Mouse (Mus musculus) kidney, embryonic 16.5 days (tissue): Measurements from ENCODE around the gene Kirrel2. TPM values are rescaled to one million over a fixed set of nuclear protein-coding genes. Genes with fewer than 3 reads are reported as not detected.
"Not testable (repeated sequence)": the region's sequence is repeated elsewhere in the genome, so short reads cannot be mapped to it uniquely, and the experiment has no call there.

Source experiments
- ATAC-seq: fragments of 200-750 bp; cut with Nextera tagmentation; 2 replicates; pipeline ENCODE4 v1.8.0; 2017; ENCODE audit warnings: moderate TSS enrichment; ENCODE audit not compliant: low FRiP score, low TSS enrichment
- H3K27ac ChIP-seq: fragments of 300-500 bp; sonication (generic); 2 replicates; pipeline ENCODE4 v1.5.1; 2014; ENCODE audit warnings: low read length
- H3K27me3 ChIP-seq: fragments of 300-500 bp; sonication (generic); 2 replicates; pipeline ENCODE4 v1.6.1; 2014; ENCODE audit warnings: low read length, control low read depth, mixed read lengths; ENCODE audit not compliant: insufficient read depth
- H3K36me3 ChIP-seq: fragments of 300-500 bp; sonication (generic); 2 replicates; pipeline ENCODE4 v1.6.1; 2014; ENCODE audit warnings: low read length, control low read depth, mixed read lengths; ENCODE audit not compliant: insufficient read depth
- H3K4me1 ChIP-seq: fragments of 300-500 bp; sonication (generic); 2 replicates; pipeline ENCODE4 v1.6.1; 2014; ENCODE audit warnings: low read length, control low read depth, mixed read lengths; ENCODE audit not compliant: insufficient read depth
- H3K4me2 ChIP-seq: fragments of 300-500 bp; sonication (generic); replicated peaks from 2 replicates; pipeline ENCODE4 v1.6.1; 2014; ENCODE audit warnings: low read depth, low read length
- H3K4me3 ChIP-seq: fragments of 300-500 bp; sonication (generic); 2 replicates; pipeline ENCODE4 v1.5.1; 2014; ENCODE audit warnings: mild to moderate bottlenecking, low read length
- H3K9ac ChIP-seq: fragments of 300-500 bp; sonication (generic); replicated peaks from 2 replicates; pipeline ENCODE4 v1.6.1; 2014; ENCODE audit warnings: low read length
- H3K9me3 ChIP-seq: fragments of 300-500 bp; sonication (generic); 2 replicates; pipeline ENCODE4 v1.6.1; 2016; ENCODE audit warnings: low read length, control low read depth
- WGBS: fragments of 180-500 bp; shearing (Covaris S2); extraction: QIAGEN DNeasy Blood & Tissue Kit; methylation state at CpG from one replicate; pipeline ENCODE4 v1.1.7; 2014; 5-methylcytosine and 5-hydroxymethylcytosine counted together
- polyA plus RNA-seq: library from polyadenylated mRNA; unstranded; fragments of >200 nt; fragmentation: Nextera tagmentation; extraction: Ambion mirVana; gene quantifications from 2 replicates; pipeline ENCODE4 v1.2.1, GENCODE M21; 2015

The Kirrel2 gene
- polyA plus RNA-seq, 1 experiment from 2014 or later, result 1.1 TPM

- peaks cover 9% of the 10 kb centered on the region for H3K4me1 ChIP-seq
- WGBS, result 5% methylated on average over 22 of the region's 32 CpGs
- peak overlapping the region; percentile 15 for H3K4me3 ChIP-seq
- H3K36me3 ChIP-seq, result no peaks in the 10 kb centered on the region
- peak; percentile 78; the same call in 1 of the 2 replicates for ATAC-seq
- no peak overlapping the region for H3K27ac ChIP-seq
- H3K9me3 ChIP-seq, result no peaks in the 10 kb centered on the region
- H3K9ac ChIP-seq, result no peak overlapping the region
- no peaks in the 10 kb centered on the region for H3K27me3 ChIP-seq
- H3K4me2 ChIP-seq, result peak overlapping the region; percentile 48
Measured at GRCm38 (mm10) chr7:30477415-30478381, 20.2 kb upstream of the Kirrel2 start.

GRCm38 (mm10) chr7:30476136-30476535 lies 18.6 kb upstream of the Kirrel2 start:
- not testable (repeated sequence) for H3K27me3 ChIP-seq, H3K27ac ChIP-seq, H3K4me3 ChIP-seq, H3K4me2 ChIP-seq, H3K36me3 ChIP-seq, H3K9ac ChIP-seq, H3K9me3 ChIP-seq, H3K4me1 ChIP-seq, ATAC-seq
- WGBS, result 88% methylated on average over 7 of the region's 7 CpGs

GRCm38 (mm10) chr7:30474999-30475398 lies 17.5 kb upstream of the Kirrel2 start:
- Histone ChIP-seq H3K9ac (no peak overlapping the region), H3K4me1 (peaks cover 9% of the 10 kb centered on the region), H3K36me3 (no peaks in the 10 kb centered on the region), H3K27me3 (no peaks in the 10 kb centered on the region), H3K27ac (no peak overlapping the region), H3K4me3 (no peak overlapping the region), H3K9me3 (peaks cover 3% of the 10 kb centered on the region; the same call in 1 of the 2 replicates), H3K4me2 (no peak overlapping the region)
- 65% methylated on average over 4 of the region's 4 CpGs for WGBS
- no peak for ATAC-seq

GRCm38 (mm10) chr7:30472411-30472810 lies 14.9 kb upstream of the Kirrel2 start:
- no peak for ATAC-seq
- peaks cover 11% of the 10 kb centered on the region for H3K27me3 ChIP-seq
- WGBS, result 46% methylated on average over 5 of the region's 5 CpGs
- peaks cover 1% of the 10 kb centered on the region; the same call in 1 of the 2 replicates for H3K4me1 ChIP-seq
- H3K27ac ChIP-seq, result no peak overlapping the region
- peaks cover 3% of the 10 kb centered on the region; the same call in 1 of the 2 replicates for H3K9me3 ChIP-seq
- no peak overlapping the region for H3K4me3 ChIP-seq
- H3K4me2 ChIP-seq, result no peak overlapping the region
- no peaks in the 10 kb centered on the region for H3K36me3 ChIP-seq
- no peak overlapping the region for H3K9ac ChIP-seq

GRCm38 (mm10) chr7:30464816-30465300 lies 7.4 kb upstream of the Kirrel2 start:
- Histone ChIP-seq H3K27me3 (peaks cover 81% of the 10 kb centered on the region), H3K9me3 (no peaks in the 10 kb centered on the region), H3K27ac (no peak overlapping the region), H3K9ac (no peak overlapping the region), H3K4me1 (no peaks in the 10 kb centered on the region), H3K36me3 (no peaks in the 10 kb centered on the region), H3K4me2 (no peak overlapping the region), H3K4me3 (no peak overlapping the region)
- no peak for ATAC-seq
- WGBS, result 9% methylated on average over 6 of the region's 6 CpGs

- H3K27me3 ChIP-seq, result peaks cover 90% of the 10 kb centered on the region
- H3K4me2 ChIP-seq, result no peak overlapping the region
- H3K4me1 ChIP-seq, result no peaks in the 10 kb centered on the region
- H3K4me3 ChIP-seq, result no peak overlapping the region
- no peaks in the 10 kb centered on the region for H3K9me3 ChIP-seq
- H3K27ac ChIP-seq, result no peak overlapping the region
- no peak overlapping the region for H3K9ac ChIP-seq
- 24% methylated on average over 4 of the region's 4 CpGs for WGBS
- no peak for ATAC-seq
- H3K36me3 ChIP-seq, result no peaks in the 10 kb centered on the region
Measured at GRCm38 (mm10) chr7:30463996-30464395, 6.5 kb upstream of the Kirrel2 start.

GRCm38 (mm10) chr7:30463568-30463967 lies 6.1 kb upstream of the Kirrel2 start:
- Histone ChIP-seq H3K27me3 (peaks cover 93% of the 10 kb centered on the region), H3K36me3 (no peaks in the 10 kb centered on the region), H3K9ac (no peak overlapping the region), H3K4me3 (no peak overlapping the region), H3K4me1 (no peaks in the 10 kb centered on the region), H3K27ac (no peak overlapping the region), H3K4me2 (no peak overlapping the region), H3K9me3 (no peaks in the 10 kb centered on the region)
- 24% methylated on average over 7 of the region's 7 CpGs for WGBS
- no peak for ATAC-seq

- Histone ChIP-seq H3K27me3 (peaks cover 94% of the 10 kb centered on the region), H3K9ac (no peak overlapping the region), H3K27ac (no peak overlapping the region), H3K4me1 (peaks cover 5% of the 10 kb centered on the region; the same call in 1 of the 2 replicates), H3K36me3 (no peaks in the 10 kb centered on the region), H3K9me3 (no peaks in the 10 kb centered on the region), H3K4me2 (no peak overlapping the region), H3K4me3 (no peak overlapping the region)
- peak; percentile 41; the same call in 1 of the 2 replicates for ATAC-seq
- WGBS, result 34% methylated on average over 6 of the region's 6 CpGs
Measured at GRCm38 (mm10) chr7:30459484-30459883, 2.0 kb upstream of the Kirrel2 start.

- under 1% methylated on average over 31 of the region's 31 CpGs for WGBS
- Histone ChIP-seq H3K27ac (no peak overlapping the region), H3K36me3 (no peaks in the 10 kb centered on the region), H3K4me2 (peak overlapping the region; percentile 37), H3K9me3 (no peaks in the 10 kb centered on the region), H3K9ac (no peak overlapping the region), H3K4me1 (peaks cover 17% of the 10 kb centered on the region; the same call in 1 of the 2 replicates), H3K4me3 (peak overlapping the region; percentile 23), H3K27me3 (peaks cover 96% of the 10 kb centered on the region)
- ATAC-seq, result no peak
Measured at GRCm38 (mm10) chr7:30456911-30457628, 420 bp downstream of the Kirrel2 start.
